Mouse (Mus musculus) large intestine, adult 2 months (tissue): ENCODE data around the gene Aco2. TPM values are rescaled to one million over a fixed set of nuclear protein-coding genes. Genes with fewer than 3 reads are reported as not detected.

Experiments
- DNase-seq: peaks from one replicate; pipeline ENCODE4 v3.0.0-alpha.2; 2012; ENCODE audit warnings: low read depth, low spot score
- WGBS: fragments of 180-500 bp; shearing (Covaris S2); methylation state at CpG from one replicate; pipeline ENCODE4 v1.1.7; 2018; 5-methylcytosine and 5-hydroxymethylcytosine counted together
- polyA plus RNA-seq: library from polyadenylated mRNA; depleted of rRNA; stranded (reverse); fragments of >200 nt; gene quantifications from 2 replicates; pipeline ENCODE4 v1.2.3, GENCODE M21; 2012

The Aco2 gene
- polyA plus RNA-seq, 1 experiment: 327 TPM

- 13% methylated on average over 8 of the region's 8 CpGs for WGBS
Observed at GRCm38 (mm10) chr15:81860471-81861135, 11.5 kb upstream of the Aco2 start.

GRCm38 (mm10) chr15:81864238-81864637, 7.9 kb upstream of the Aco2 start:
- DNase-seq: no peak

More at GRCm38 (mm10) chr15:81860471-81861135, 11.5 kb upstream of the Aco2 start:
- no peak for DNase-seq

GRCm38 (mm10) chr15:81869985-81870384, 2.1 kb upstream of the Aco2 start:
- 93% methylated on average over 5 of the region's 5 CpGs for WGBS
- no peak for DNase-seq

More at GRCm38 (mm10) chr15:81864238-81864637, 7.9 kb upstream of the Aco2 start:
- 60% methylated on average over 7 of the region's 7 CpGs for WGBS

- WGBS: under 1% methylated on average over 30 of the region's 30 CpGs
- DNase-seq: peak; percentile 81
Observed at GRCm38 (mm10) chr15:81871604-81872261, 376 bp upstream of the Aco2 start, which contains the start of gene Phf5a. Gene Phf5a (minus strand): TSS chr15:81871911.

GRCm38 (mm10) chr15:81879531-81880401, 7.7 kb downstream of the Aco2 start:
- 63% methylated on average over 5 of the region's 5 CpGs for WGBS
- no peak for DNase-seq

GRCm38 (mm10) chr15:81882348-81882747, 10.2 kb downstream of the Aco2 start:
- no peak for DNase-seq
- WGBS: 34% methylated on average over 3 of the region's 3 CpGs

GRCm38 (mm10) chr15:81885418-81885934, 13.4 kb downstream of the Aco2 start:
- WGBS: 78% methylated on average over 3 of the region's 3 CpGs
- DNase-seq: no peak

GRCm38 (mm10) chr15:81886795-81887550, 14.9 kb downstream of the Aco2 start:
- DNase-seq: no peak
- WGBS: 83% methylated on average over 6 of the region's 6 CpGs

- 87% methylated on average over 7 of the region's 7 CpGs for WGBS
- no peak for DNase-seq
Observed at GRCm38 (mm10) chr15:81889175-81889574, 17.1 kb downstream of the Aco2 start.

- no peak for DNase-seq
- WGBS: 82% methylated on average over 7 of the region's 7 CpGs
Observed at GRCm38 (mm10) chr15:81891140-81891802, 19.2 kb downstream of the Aco2 start.

GRCm38 (mm10) chr15:81891822-81892580, 19.9 kb downstream of the Aco2 start:
- DNase-seq: no peak
- WGBS: 78% methylated on average over 8 of the region's 8 CpGs

- DNase-seq: no peak
- 37% methylated on average over 1 of the region's 1 CpGs for WGBS
Observed at GRCm38 (mm10) chr15:81894002-81894401, 21.9 kb downstream of the Aco2 start.

- WGBS: 81% methylated on average over 2 of the region's 2 CpGs
Observed at GRCm38 (mm10) chr15:81896407-81896806, 24.3 kb downstream of the Aco2 start.

GRCm38 (mm10) chr15:81897607-81898285, 25.6 kb downstream of the Aco2 start:
- 46% methylated on average over 5 of the region's 5 CpGs for WGBS
- no peak for DNase-seq

More at GRCm38 (mm10) chr15:81896407-81896806, 24.3 kb downstream of the Aco2 start:
- DNase-seq: no peak

GRCm38 (mm10) chr15:81898751-81899150, 26.6 kb downstream of the Aco2 start:
- 72% methylated on average over 2 of the region's 2 CpGs for WGBS
- DNase-seq: no peak

GRCm38 (mm10) chr15:81904939-81905338, 32.8 kb downstream of the Aco2 start:
- WGBS: 48% methylated on average over 2 of the region's 2 CpGs
- no peak for DNase-seq

GRCm38 (mm10) chr15:81907953-81908352, 35.8 kb downstream of the Aco2 start:
- WGBS: 81% methylated on average over 8 of the region's 8 CpGs
- no peak for DNase-seq
